Mouse (Mus musculus) layer of hippocampus, postnatal 36 days (tissue): ENCODE data around the gene Itsn2. TPM values are rescaled to one million over a fixed set of nuclear protein-coding genes. Genes with fewer than 3 reads are reported as not detected.
A peak's percentile ranks its signal among the peaks of the same experiment; 100 is the strongest.
"Not testable (repeated sequence)": the region's sequence is repeated elsewhere in the genome, so short reads cannot be mapped to it uniquely, and the experiment has no call there.

Source experiments
- DNase-seq, 2 experiments: peaks; one replicate each; pipeline ENCODE4 v3.0.0; 2022
- total RNA-seq, 2 experiments: library from RNA; stranded (reverse); gene quantifications; 2 replicates each; pipeline ENCODE4 v1.2.3; 2021

The Itsn2 gene
- total RNA-seq, 2 experiments from 2014 or later, result 87.2 to 104 TPM

DNA sequence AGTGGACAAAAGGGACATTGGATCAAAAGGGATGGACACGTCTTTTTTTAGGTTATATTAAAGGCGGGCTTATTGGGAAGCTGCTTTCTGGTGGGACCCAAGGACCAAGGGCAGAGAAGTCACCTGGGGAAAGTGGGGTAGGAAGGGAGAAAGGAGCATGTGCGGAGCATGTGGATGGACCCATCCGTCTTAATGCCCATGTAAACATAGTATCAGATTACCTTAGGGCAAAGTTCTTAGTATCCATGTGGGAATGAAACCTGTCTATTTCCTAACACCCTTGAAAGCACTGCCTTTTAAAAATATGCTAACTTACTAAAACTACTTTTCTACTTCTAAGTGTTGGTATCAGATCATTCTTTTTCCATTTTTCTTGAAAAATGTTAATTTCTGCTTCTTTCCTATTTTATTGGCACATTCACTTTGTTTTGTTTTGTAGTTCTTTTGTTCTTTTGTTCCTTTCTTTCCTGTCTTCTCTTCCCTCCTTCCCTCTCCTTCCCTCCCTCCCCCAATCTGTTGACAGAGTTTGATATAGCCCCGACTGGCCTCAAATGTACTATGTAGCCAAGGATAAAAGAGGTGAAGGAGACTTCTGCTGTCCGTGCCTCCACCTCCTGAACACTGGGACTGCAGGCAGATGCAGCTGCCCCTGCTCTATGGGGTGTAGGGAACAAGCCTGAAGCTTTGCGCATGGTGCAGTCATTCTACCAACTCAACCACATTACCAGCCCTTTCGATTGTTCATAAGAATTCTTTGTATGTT is 6.4 kb downstream of the Itsn2 start:
- DNase-seq, result no peak

DNA sequence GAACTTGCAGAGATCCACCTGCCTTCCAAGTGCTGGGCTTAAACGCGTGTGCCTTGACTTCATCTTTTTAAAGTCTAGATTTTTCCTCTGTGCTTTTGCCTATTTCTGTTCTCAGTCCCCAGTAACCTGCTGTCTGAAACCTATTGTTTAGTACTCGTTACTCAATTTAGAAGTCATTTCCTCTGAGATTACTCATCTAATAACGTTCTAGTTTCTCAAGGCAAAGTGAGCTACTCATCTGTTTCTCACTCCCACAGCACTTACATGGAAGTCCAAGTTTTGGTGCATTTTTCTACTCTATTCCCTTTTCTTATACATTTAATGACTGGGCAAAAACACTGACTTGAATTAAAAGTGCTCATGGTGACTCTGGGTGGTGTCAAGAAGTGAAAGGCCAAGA is 7.3 kb downstream of the Itsn2 start:
- DNase-seq, result no peak

DNA sequence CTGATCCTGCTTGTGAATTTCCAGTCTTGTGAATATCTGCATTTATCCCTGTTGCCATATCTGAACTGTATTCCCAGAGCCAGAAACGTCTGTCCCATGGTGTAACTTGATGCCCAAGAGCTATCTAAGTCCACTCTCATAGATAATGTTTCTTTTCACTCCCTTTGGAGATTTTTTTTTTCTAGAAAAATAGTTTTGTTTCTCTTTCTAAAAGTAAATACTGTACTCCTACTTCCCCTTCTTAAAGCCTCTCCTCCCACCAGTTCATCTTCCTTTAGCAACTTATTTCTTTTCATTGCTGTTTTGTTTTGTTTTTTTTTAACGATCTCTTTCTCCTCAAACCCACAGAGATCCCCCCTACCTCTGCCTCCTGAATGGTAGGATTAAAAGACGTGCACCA is 14.2 kb downstream of the Itsn2 start:
- DNase-seq, result no peak

DNA sequence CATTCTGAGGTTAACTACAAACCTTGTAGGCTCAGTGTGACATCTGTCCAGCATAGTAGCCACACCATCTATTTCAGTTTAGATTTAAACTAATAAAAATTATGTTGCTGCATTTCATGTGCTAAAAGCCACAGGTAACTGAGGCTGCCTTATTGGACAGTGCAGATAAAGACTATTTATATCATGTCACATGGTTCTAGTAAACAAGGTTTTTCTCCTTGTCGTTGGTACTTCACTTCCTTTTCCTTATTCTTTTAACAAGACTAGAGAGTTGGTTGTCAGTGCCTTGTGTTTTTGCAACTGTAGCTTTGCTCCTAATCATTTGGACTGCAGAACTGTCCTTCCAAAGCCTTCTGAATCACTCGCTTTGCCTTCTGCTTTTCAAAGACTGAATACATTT is 22.3 kb downstream of the Itsn2 start:
- no peak for DNase-seq

DNA sequence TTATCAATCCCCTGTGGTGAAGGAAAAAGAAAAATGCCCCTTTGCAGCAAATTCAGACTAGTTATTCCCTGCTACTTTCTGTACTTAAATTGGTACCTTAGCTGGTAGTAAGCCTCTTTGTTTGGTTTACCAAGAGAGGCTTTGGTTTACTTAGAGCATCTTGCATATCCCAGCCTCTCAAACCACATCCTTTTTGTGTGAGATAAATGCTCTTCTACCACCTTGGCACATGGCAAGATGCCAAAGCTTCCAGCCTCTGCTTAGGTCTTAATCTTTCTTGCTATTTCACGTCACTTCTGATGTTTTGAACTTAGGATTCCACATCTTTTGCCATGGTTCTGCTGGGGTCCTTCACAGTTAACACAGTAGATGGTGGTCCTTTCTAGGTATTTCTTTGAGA is 31.8 kb downstream of the Itsn2 start:
- DNase-seq, result no peak

DNA sequence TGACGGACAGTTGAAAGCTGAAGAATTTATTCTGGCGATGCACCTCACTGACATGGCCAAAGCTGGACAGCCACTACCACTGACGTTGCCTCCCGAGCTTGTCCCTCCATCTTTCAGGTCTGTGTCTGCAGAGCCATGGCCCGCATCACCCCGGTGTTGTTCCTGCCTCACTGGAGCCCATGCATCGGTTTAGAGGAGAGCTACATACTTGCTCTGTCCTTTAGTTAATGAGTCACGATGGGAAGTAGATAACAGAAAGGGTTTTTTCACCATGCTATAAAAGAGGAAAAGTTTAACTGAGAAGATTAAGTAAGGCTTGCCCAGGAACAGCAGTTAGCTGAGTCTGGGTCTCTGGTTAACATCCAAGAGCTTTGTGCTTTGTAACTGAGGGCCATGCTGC is 40.5 kb downstream of the Itsn2 start:
- DNase-seq, result no peak

DNA sequence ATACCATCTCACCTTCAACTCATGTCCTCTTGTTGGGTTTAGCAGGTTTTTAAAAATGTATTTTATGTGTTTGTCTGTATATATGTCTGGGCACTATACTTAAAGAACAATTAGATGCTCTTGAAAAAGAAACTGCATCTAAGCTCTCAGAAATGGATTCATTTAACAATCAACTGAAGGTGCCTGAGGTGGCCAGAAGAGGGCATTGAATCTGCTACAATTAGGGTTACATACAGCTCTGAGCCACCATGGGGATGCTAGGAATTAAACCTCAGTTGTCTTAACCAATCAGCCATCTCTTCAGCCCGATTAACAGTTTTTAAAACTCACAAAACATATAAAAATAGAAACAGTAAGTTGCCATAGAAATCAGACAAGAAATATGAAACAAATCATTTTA is 46.0 kb downstream of the Itsn2 start:
- no peak for DNase-seq

DNA sequence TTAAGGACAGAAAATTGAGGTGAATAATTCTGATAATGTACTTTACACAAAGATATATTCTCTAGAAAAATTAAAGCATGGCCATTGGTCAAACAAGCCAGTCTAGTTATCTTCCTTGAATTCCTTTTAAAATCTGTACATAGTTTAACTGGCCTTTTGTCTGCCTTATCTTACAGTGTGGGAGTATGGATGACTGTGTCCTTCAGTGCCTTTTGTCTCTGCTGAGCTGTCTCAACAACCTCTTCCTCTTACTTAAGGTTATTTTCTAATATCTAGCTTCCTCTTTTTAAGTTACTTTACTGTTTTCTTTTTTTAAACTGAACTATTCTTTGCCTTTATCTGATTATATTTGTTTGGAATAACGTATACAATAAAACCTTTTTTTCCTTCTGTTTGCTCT is 48.3 kb downstream of the Itsn2 start:
- DNase-seq, result no peak

DNA sequence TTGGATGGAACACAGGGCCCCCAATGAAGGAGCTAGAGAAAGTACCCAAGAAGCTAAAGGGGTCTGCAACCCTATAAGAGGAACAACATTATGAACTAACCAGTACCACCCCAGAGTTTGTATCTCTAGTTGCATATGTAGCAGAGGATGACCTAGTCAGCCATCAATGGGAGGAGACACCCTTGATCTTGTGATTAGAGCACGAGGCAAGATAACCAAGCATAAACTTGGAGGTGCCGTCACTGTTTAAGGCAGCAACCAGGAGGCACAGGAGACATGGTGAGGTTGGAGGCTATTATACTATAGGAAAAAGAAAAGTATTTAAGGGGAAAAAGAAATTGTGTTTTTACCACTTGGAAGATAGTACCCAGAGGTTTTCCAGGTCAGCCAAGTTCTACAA is 64.4 kb downstream of the Itsn2 start:
- no peak for DNase-seq

DNA sequence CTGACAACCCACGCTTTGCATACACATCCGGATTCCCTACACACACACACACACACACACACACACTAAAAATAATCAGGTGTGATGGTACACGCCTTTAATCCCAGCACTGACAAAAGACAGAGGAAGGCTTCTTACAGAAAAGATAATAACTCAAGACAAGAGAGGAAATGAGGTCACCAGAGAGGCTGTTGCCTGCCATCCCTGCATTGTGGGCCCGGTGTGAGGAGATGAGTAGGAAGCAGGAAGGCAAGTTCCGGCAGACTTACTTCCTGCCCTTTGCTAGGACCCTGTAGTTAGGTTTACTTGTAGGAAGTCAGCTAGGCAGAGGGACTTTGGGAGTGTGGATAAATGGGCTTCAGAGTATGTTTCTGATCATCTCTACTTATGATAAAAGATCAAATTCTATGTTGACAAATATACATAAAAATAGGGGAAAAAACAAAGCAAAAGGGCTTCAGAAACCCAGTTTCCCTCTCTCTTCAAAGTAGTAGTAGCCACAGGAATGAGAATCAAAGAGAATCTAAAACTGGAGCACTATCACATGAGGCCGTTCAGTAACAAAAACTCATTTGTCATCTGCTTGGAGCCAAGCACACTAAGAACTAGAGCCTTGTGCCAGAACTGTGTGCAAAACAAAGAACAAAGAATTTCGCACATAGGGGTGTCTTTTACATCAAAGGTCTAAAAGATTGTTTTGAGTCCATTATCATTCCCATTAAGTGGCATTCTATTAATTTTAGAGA is 72.7 kb downstream of the Itsn2 start:
- DNase-seq, result no peak

DNA sequence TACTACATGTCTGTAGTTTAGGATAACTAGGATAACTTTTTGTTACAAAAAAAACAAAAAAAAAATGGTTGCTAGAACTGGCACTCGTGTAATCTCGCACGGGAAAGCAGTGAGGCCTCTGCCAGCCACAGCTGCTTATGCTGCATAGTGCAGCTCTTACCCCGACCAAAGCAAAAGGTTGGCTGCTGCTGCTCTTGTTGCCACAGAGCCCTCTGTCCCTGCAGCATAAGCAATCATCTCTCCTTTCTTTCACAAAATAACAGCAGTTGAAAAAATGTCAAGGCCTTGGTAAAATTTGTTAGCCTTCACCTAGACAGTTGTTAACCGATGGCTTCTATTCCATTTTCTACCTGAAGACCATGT is 73.2 kb downstream of the Itsn2 start:
- DNase-seq, result no peak

DNA sequence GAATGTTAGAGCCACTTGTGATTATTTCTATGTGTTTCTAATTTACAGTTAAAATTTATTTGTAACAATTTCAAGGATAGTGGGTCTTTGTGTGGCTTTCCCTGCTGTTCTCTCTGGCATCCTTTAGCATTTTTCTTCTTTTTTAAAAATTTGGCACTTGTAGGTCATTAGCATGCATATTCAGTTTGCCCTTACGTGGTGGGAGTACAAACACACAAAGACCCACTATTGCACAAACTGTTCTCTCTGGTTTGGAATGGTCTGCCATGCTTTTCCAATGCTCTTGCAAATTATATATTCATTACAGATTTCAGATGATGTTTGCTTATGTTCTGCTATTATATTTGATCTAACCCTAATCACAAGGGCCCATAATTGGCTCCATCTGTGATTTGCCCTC is 83.9 kb downstream of the Itsn2 start:
- DNase-seq, result no peak

DNA sequence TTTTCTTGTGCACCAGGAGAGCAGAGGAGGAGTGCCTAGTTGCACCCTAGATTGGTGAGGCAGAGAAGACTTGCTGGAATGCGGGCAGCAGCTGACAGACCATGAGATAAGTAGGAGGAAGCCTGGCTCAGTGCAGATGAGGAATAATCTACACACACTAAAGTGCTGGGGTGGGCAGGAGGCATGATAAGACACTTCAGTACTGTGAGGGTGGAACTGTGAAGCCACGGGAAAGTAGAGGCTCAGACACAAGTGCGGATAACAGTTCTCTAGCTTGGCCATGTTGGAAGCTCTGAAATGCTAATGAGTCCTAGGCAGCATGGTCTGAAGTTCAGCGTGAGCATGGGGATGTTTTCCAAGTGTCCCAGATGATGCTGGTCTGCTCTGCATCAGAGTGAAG is 87.5 kb downstream of the Itsn2 start:
- DNase-seq, result peak; percentile 56 to 69

DNA sequence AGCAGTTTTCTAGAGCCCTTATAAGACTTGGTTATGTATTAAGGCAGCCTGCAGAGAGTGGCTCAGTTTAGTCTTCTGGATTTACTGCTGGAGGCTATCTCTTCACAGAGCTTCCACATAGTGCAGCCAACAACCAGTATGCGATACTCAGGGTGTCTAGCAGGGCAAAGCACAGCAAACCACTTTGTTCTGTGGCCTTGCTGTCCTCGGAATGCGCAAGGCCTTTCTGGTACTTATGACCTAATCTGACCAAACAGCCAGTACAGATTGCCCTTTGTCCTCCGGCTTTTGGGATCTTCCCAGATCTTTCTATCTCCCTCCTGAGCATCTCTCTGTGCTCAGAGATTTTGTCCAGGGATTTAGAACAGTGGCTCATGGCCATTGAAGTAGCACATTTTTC is 93.0 kb downstream of the Itsn2 start:
- DNase-seq, result no peak

DNA sequence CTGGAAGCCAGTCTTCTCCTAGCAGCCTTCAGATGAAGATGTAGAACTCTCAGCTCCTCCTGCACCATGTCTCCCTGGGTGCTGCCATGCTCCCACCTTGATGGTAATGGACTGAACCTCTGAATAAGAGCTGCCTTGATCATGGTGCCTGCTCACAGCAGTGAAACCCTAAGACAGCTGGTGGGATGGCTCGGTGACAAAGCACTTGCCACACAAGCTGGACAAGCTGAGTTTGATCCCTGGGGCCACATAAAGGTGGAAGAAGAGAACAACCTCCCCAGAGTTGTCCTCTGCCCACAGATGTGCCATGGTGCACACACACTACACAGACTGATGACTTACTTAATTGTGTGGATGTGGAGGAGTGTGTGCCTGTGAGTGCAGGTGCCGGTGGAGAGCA is 95.9 kb downstream of the Itsn2 start:
- no peak for DNase-seq

DNA sequence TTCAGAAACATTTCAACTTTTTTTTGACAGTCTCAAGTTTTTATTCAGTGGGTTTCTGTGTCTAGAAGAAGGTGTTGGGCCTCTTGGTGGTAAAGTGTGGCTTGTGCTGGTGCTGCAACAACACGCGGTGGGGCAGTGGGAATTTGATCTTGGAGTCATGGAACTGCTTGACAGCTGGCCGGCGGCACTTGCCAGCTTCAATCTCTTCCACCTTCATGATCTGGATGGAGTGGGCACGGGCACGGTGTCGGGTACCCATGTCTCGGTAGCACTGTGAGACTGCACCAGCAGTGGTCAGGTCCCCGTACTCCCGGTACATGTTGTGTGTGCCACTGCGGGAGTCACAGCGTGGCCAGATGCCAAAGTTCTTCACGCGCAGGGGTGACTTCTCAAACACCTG is 96.9 kb downstream of the Itsn2 start:
- DNase-seq, result no peak

DNA sequence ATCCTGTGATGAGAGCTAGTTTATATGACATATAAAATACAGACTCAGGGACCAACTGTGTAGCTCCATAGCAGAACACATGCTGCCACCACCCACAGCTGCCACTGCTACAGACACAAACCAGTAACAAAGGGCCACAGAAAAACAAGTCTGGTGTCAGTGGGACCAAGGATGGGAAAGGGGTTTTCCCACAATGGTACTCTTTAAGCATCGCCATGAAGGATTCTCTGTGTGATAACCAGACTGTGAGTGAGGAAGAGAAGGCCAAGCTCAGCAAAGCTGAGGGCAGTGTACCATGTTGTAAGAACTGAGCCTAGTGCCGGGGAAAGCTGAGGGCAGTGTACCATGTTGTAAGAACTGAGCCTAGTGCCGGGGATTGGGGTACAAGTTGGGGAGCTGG is 98.8 kb downstream of the Itsn2 start:
- no peak for DNase-seq

DNA sequence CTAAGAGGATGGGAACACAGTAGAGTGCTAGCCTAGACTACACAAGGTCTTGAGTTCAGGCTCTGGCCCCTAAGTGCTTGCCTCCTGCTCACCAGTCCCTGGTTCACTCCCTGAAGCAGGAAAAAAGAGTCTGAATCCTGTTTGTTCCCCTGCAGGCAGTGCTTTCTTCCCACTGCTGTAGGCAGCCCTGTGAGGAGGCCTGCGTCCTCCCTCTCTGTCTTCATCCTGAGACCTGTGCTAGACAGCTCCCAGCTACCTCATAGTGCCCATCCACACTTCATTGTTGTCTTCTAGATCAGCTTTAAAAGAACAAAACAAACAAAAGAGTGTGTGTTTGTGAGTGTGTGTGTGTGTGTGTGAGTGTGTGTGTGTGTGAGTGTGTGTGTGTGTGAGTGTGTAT is 102.1 kb downstream of the Itsn2 start:
- no peak for DNase-seq

DNA sequence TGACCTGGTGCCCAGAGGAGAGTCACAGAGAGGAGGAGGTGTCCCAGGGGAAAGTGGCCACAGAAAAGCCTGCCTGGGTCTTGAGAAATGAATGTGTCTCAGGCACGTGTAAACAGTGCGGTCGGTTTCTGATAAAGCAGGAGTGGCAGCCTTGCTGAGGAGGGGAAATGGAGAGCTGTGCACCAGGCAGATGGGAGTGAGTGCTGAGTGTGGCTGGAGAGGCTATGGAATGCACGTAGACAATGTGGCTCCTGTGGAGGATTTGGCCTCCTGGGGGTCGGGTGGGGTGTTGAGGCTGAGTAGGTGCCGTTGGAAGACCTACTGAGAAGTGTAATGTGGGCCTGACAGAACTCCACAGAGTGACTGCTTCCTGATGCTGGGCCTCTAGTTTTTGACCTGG is 113.2 kb downstream of the Itsn2 start:
- DNase-seq, result not testable (repeated sequence)

DNA sequence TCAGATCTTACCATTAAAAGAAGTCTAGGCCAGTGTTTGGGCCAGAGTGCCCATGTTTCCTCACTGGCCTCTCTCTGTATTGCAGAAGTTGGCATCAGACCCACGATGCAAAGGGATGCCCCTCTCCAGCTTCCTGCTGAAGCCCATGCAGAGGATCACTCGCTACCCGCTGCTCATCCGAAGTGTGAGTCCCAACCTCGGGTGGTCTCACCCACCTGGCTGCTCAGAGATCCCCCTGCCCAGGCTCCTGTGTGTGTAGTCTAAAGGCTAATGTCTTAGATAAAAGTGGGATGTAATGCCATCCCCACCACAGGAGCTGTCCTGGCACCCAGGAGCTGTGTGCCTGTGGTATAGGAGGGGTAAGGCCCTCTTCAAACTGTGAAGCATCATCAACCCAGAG is 113.7 kb downstream of the Itsn2 start:
- no peak for DNase-seq

DNA sequence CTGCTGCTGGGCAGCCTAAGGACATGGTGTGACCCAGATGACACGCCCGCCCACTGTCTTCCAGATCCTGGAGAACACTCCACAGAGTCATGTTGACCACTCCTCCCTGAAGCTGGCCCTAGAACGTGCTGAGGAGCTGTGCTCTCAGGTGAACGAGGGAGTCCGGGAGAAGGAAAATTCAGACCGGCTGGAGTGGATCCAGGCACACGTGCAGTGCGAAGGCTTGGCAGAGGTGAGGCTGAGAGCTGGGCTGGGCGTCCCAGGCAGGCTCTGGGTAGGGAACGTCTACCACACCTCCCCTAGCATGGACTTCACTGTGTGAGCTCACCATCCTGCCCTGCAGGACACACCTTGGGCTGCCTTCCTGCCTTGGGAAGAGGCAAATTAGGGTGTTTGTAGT is 114.5 kb downstream of the Itsn2 start:
- no peak for DNase-seq

DNA sequence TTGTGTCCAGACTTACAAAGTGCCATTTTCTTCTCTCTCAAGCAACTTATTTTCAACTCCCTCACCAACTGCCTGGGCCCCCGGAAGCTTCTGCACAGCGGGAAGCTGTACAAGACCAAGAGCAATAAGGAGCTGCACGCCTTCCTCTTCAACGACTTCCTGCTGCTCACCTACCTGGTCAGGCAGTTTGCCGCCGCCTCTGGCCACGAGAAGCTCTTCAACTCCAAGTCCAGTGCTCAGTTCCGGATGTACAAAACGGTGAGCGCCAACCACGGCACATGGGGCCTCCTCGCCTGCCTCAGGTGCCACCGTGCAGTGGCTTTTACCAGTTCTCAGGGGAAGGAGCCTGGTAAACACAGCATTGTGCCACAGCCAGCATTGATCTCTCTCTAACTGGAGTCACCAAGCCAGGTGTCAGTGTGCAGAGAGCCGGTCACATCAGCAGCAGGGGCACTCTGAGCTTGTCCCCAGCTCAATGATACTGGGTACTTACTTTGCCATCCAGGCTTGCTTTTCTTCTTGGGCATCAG is 115.1 kb downstream of the Itsn2 start:
- DNase-seq, result no peak

DNA sequence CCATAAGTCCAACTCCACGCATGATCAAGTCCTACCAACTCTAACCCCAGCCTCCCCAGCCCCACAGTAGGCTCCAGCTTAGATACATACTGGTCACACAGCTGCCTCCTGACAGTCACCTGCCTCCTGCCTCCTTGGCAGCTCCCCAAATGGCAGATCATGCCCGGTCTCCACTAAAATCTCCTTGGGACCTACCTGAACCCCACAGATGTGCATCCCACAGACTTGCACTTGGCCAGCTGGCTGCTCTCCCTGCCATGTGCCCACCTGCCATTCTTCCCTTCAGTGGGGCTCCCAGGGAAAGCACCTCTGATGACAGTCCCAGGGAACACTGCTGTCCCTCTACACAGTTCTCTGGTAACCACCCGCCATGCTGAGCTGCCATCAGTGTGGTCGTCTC is 115.9 kb downstream of the Itsn2 start:
- DNase-seq, result no peak

DNA sequence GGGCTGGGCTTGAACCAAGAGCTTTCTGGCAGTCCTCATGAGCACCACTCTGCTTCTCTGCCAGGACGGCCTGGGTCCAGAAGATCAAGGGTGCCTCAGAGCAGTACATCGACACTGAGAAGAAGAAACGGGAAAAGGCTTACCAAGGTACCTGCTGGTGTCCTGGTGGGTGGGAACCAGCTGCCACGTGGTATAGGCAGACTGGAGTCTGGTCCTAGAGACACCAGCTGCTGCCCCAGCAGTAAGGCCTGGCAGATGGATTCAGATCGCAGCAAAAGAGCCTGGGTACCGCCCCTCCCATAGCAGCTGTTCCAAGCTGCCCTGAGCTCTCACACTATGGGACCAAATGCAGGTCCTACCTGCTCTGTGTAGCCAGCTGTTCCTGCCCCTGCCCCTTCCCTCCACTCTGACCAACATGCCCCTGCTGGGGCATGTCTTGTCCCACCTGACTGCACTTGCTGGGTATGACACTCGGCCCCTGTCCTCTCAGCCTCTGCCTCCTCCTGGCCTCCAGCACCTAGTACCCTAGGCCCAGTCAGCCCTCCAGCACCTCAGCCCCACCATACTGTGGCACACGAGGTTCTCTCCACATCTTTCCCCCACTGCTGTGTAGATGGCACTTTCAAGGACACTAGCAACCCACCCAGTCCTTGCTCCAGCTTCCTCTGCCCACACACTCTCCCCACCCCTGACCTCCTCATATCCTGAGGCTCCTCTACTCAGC is 116.6 kb downstream of the Itsn2 start:
- DNase-seq, result no peak
